Mouse (Mus musculus) hindbrain, embryonic 12.5 days (tissue): ENCODE data around the gene Med29. TPM values are rescaled to one million over a fixed set of nuclear protein-coding genes. Genes with fewer than 3 reads are reported as not detected.

Experiments used
- ATAC-seq: fragments of 200-750 bp; cut with Nextera tagmentation; 2 replicates; pipeline ENCODE4 v1.8.0; 2017; ENCODE audit warnings: moderate TSS enrichment; ENCODE audit not compliant: low FRiP score
- H3K27ac ChIP-seq: fragments of 300-500 bp; sonication (generic); 2 replicates; pipeline ENCODE4 v1.5.1; 2016; ENCODE audit warnings: mild to moderate bottlenecking
- H3K27me3 ChIP-seq: fragments of 300-500 bp; sonication (generic); 2 replicates; pipeline ENCODE4 v1.6.1; 2016; ENCODE audit warnings: mild to moderate bottlenecking
- H3K36me3 ChIP-seq: fragments of 300-500 bp; sonication (generic); 2 replicates; pipeline ENCODE4 v1.6.1; 2016; ENCODE audit warnings: mild to moderate bottlenecking
- H3K4me1 ChIP-seq: fragments of 300-500 bp; sonication (generic); 2 replicates; pipeline ENCODE4 v1.6.1; 2016
- H3K4me2 ChIP-seq: fragments of 300-500 bp; sonication (generic); replicated peaks from 2 replicates; pipeline ENCODE4 v1.6.1; 2016; ENCODE audit warnings: mild to moderate bottlenecking
- H3K4me3 ChIP-seq: fragments of 300-500 bp; sonication (generic); 2 replicates; pipeline ENCODE4 v1.5.1; 2016; ENCODE audit warnings: mild to moderate bottlenecking
- H3K9ac ChIP-seq: fragments of 300-500 bp; sonication (generic); 2 replicates; pipeline ENCODE4 v1.6.1; 2016; ENCODE audit warnings: mild to moderate bottlenecking, moderate library complexity
- H3K9me3 ChIP-seq: fragments of 300-500 bp; sonication (generic); replicated peaks from 2 replicates; pipeline ENCODE4 v1.6.1; 2016; ENCODE audit warnings: mild to moderate bottlenecking
- WGBS: fragments of 180-500 bp; shearing (Covaris S2); methylation state at CpG from one replicate; pipeline ENCODE4 v1.1.7; 2016; 5-methylcytosine and 5-hydroxymethylcytosine counted together
- polyA plus RNA-seq: library from polyadenylated mRNA; unstranded; fragments of >200 nt; fragmentation: Nextera tagmentation; extraction: Ambion mirVana; gene quantifications from 2 replicates; pipeline ENCODE4 v1.2.1, GENCODE M21; 2016

Med29 gene
- polyA plus RNA-seq, 1 experiment from 2014 or later = 42.2 TPM

GRCm38 (mm10) chr7:28372251-28373108 is 20.0 kb downstream of the Med29 start, which contains the start of gene Plekhg2:
Gene Plekhg2 (minus strand): TSS chr7:28372599.
- H3K9me3 ChIP-seq = no peaks in the 10 kb centered on the region
- under 1% methylated on average over 58 of the region's 66 CpGs for WGBS
- peak within 1 kb of the TSS; percentile 81 for H3K4me3 ChIP-seq
- peak within 1 kb of the TSS; percentile 88 for H3K9ac ChIP-seq
- ATAC-seq = peak; percentile 80
- H3K27ac ChIP-seq = peak within 1 kb of the TSS; percentile 90
- peak within 1 kb of the TSS; percentile 57 for H3K4me2 ChIP-seq
- peaks cover 13% of the 10 kb centered on the region for H3K36me3 ChIP-seq
- H3K4me1 ChIP-seq = peaks cover 41% of the 10 kb centered on the region
- H3K27me3 ChIP-seq = no peaks in the 10 kb centered on the region

- peak overlapping the region; percentile 57 for H3K4me2 ChIP-seq
- no peaks in the 10 kb centered on the region for H3K9me3 ChIP-seq
- peak; percentile 9 for ATAC-seq
- H3K27me3 ChIP-seq = no peaks in the 10 kb centered on the region
- peaks cover 38% of the 10 kb centered on the region for H3K4me1 ChIP-seq
- H3K4me3 ChIP-seq = peak overlapping the region; percentile 81
- WGBS = 1% methylated on average over 42 of the region's 43 CpGs
- H3K36me3 ChIP-seq = peaks cover 21% of the 10 kb centered on the region
- peak overlapping the region; percentile 90 for H3K27ac ChIP-seq
- peak overlapping the region; percentile 88 for H3K9ac ChIP-seq
Observed at GRCm38 (mm10) chr7:28371514-28371989, 21.0 kb downstream of the Med29 start.

GRCm38 (mm10) chr7:28370977-28371513 is 21.5 kb downstream of the Med29 start:
- ATAC-seq = no peak
- Histone ChIP-seq H3K9me3 (no peaks in the 10 kb centered on the region), H3K9ac (peak overlapping the region; percentile 88), H3K27ac (peak overlapping the region; percentile 90), H3K36me3 (peaks cover 26% of the 10 kb centered on the region), H3K27me3 (no peaks in the 10 kb centered on the region), H3K4me3 (peak overlapping the region; percentile 81), H3K4me2 (peak overlapping the region; percentile 57), H3K4me1 (peaks cover 33% of the 10 kb centered on the region)
- 9% methylated on average over 11 of the region's 11 CpGs for WGBS

GRCm38 (mm10) chr7:28370051-28370450 is 22.5 kb downstream of the Med29 start:
- peak overlapping the region; percentile 81 for H3K4me3 ChIP-seq
- peaks cover 25% of the 10 kb centered on the region for H3K4me1 ChIP-seq
- H3K9me3 ChIP-seq = no peaks in the 10 kb centered on the region
- ATAC-seq = no peak
- 94% methylated on average over 14 of the region's 14 CpGs for WGBS
- H3K27ac ChIP-seq = no peak overlapping the region
- no peaks in the 10 kb centered on the region for H3K27me3 ChIP-seq
- H3K9ac ChIP-seq = peak overlapping the region; percentile 88; the same call in 1 of the 2 replicates
- H3K4me2 ChIP-seq = peak overlapping the region; percentile 57
- peaks cover 36% of the 10 kb centered on the region for H3K36me3 ChIP-seq

- Histone ChIP-seq H3K27ac (no peak overlapping the region), H3K4me2 (no peak overlapping the region), H3K36me3 (peaks cover 52% of the 10 kb centered on the region), H3K9ac (no peak overlapping the region), H3K27me3 (no peaks in the 10 kb centered on the region), H3K4me3 (no peak overlapping the region), H3K4me1 (peaks cover 18% of the 10 kb centered on the region), H3K9me3 (no peaks in the 10 kb centered on the region)
- 91% methylated on average over 16 of the region's 16 CpGs for WGBS
- ATAC-seq = no peak
Observed at GRCm38 (mm10) chr7:28368276-28368920, 24.1 kb downstream of the Med29 start.

- ATAC-seq = no peak
- Histone ChIP-seq H3K9ac (no peak overlapping the region), H3K9me3 (no peaks in the 10 kb centered on the region), H3K4me3 (no peak overlapping the region), H3K36me3 (peaks cover 57% of the 10 kb centered on the region), H3K4me1 (peaks cover 18% of the 10 kb centered on the region), H3K4me2 (no peak overlapping the region), H3K27ac (no peak overlapping the region), H3K27me3 (no peaks in the 10 kb centered on the region)
- WGBS = 90% methylated on average over 16 of the region's 16 CpGs
Observed at GRCm38 (mm10) chr7:28367663-28368275, 24.7 kb downstream of the Med29 start.

- Histone ChIP-seq H3K4me3 (no peak overlapping the region), H3K36me3 (peaks cover 84% of the 10 kb centered on the region), H3K4me2 (no peak overlapping the region), H3K9me3 (no peaks in the 10 kb centered on the region), H3K27me3 (no peaks in the 10 kb centered on the region), H3K4me1 (peaks cover 12% of the 10 kb centered on the region), H3K27ac (no peak overlapping the region), H3K9ac (no peak overlapping the region)
- ATAC-seq = no peak
- WGBS = 85% methylated on average over 16 of the region's 16 CpGs
Observed at GRCm38 (mm10) chr7:28362441-28363060, 30.0 kb downstream of the Med29 start.

- H3K4me2 ChIP-seq = no peak overlapping the region
- H3K9ac ChIP-seq = no peak overlapping the region
- no peaks in the 10 kb centered on the region for H3K9me3 ChIP-seq
- ATAC-seq = no peak
- no peak overlapping the region for H3K4me3 ChIP-seq
- H3K4me1 ChIP-seq = peaks cover 20% of the 10 kb centered on the region
- peaks cover 77% of the 10 kb centered on the region for H3K36me3 ChIP-seq
- WGBS = 95% methylated on average over 20 of the region's 20 CpGs
- H3K27me3 ChIP-seq = no peaks in the 10 kb centered on the region
- H3K27ac ChIP-seq = no peak overlapping the region
Observed at GRCm38 (mm10) chr7:28361647-28362341, 30.7 kb downstream of the Med29 start.

GRCm38 (mm10) chr7:28360291-28360690 is 32.2 kb downstream of the Med29 start:
- peaks cover 22% of the 10 kb centered on the region for H3K4me1 ChIP-seq
- no peak overlapping the region for H3K27ac ChIP-seq
- 94% methylated on average over 6 of the region's 6 CpGs for WGBS
- H3K9ac ChIP-seq = no peak overlapping the region
- H3K36me3 ChIP-seq = peaks cover 64% of the 10 kb centered on the region
- H3K4me3 ChIP-seq = no peak overlapping the region
- no peaks in the 10 kb centered on the region for H3K27me3 ChIP-seq
- no peaks in the 10 kb centered on the region for H3K9me3 ChIP-seq
- ATAC-seq = no peak
- H3K4me2 ChIP-seq = no peak overlapping the region

GRCm38 (mm10) chr7:28359854-28360253 is 32.7 kb downstream of the Med29 start:
- H3K27me3 ChIP-seq = no peaks in the 10 kb centered on the region
- no peak overlapping the region for H3K27ac ChIP-seq
- WGBS = 89% methylated on average over 10 of the region's 10 CpGs
- no peak for ATAC-seq
- H3K9ac ChIP-seq = no peak overlapping the region
- no peak overlapping the region for H3K4me2 ChIP-seq
- peaks cover 22% of the 10 kb centered on the region for H3K4me1 ChIP-seq
- no peak overlapping the region for H3K4me3 ChIP-seq
- H3K36me3 ChIP-seq = peaks cover 64% of the 10 kb centered on the region
- H3K9me3 ChIP-seq = no peaks in the 10 kb centered on the region

- H3K9me3 ChIP-seq = no peaks in the 10 kb centered on the region
- H3K4me2 ChIP-seq = no peak overlapping the region
- H3K4me3 ChIP-seq = no peak overlapping the region
- no peaks in the 10 kb centered on the region for H3K27me3 ChIP-seq
- peaks cover 22% of the 10 kb centered on the region for H3K4me1 ChIP-seq
- 71% methylated on average over 7 of the region's 7 CpGs for WGBS
- ATAC-seq = no peak
- H3K36me3 ChIP-seq = peaks cover 64% of the 10 kb centered on the region
- H3K27ac ChIP-seq = 0 out of 2 replicates have a peak overlapping the region, but pooled peaks have one; percentile 60
- no peak overlapping the region for H3K9ac ChIP-seq
Observed at GRCm38 (mm10) chr7:28358431-28358830, 34.1 kb downstream of the Med29 start.
